Mouse (Mus musculus) macrophage (primary cell): Measurements from ENCODE around the gene Kdm4b. TPM values are rescaled to one million over a fixed set of nuclear protein-coding genes. Genes with fewer than 3 reads are reported as not detected.

Source experiments
- H3K27ac ChIP-seq: fragments of 350-480 bp; formaldehyde crosslinking; 2 replicates; pipeline ENCODE4 v1.9.0; 2021
- H3K36me3 ChIP-seq: fragments of 350-480 bp; formaldehyde crosslinking; 2 replicates; pipeline ENCODE4 v1.9.0; 2021; ENCODE audit errors: inconsistent target
- H3K4me3 ChIP-seq: fragments of 350-480 bp; formaldehyde crosslinking; 2 replicates; pipeline ENCODE4 v1.9.0; 2021; ENCODE audit errors: inconsistent target
- H3K79me2 ChIP-seq: fragments of 350-480 bp; formaldehyde crosslinking; 2 replicates; pipeline ENCODE4 v1.9.0; 2021; ENCODE audit errors: inconsistent target
- WGBS: methylation state at CpG from one replicate; pipeline ENCODE4 v1.1.7; 2026; ENCODE audit warnings: inconsistent platforms; ENCODE audit not compliant: missing documents; 5-methylcytosine and 5-hydroxymethylcytosine counted together
- polyA plus RNA-seq: library from polyadenylated mRNA; stranded (reverse); fragments of 250-400 nt; gene quantifications from 3 replicates; pipeline ENCODE4 v1.2.4, GENCODE M21; 2018; ENCODE audit warnings: inconsistent platforms

Kdm4b gene
- polyA plus RNA-seq, 1 experiment from 2014 or later: 6.8 TPM

DNA sequence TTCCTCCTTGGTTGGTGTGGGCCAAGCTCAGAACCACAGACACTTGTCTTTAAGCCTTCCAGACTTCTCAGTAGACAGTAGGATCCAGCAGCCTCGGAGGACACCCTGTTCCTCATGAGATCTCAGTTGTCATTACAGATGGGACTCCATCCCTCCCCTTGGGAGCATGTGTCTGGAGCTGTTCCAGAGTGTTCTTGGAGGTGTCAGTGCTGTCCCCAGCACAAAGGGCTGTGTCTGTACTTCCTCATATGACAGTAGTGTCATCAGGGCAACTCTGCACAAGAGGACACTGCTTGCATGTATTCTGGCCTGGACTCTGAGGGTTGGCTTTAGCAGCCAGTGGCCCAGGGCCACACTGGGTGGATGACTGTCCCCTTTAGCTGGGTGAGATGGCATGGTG lies 49.0 kb downstream of the Kdm4b start:
- Histone ChIP-seq H3K27ac (peak overlapping the region; percentile 17; the same call in 1 of the 2 replicates), H3K79me2 (no peaks in the 10 kb centered on the region), H3K36me3 (peaks cover 3% of the 10 kb centered on the region; the same call in 1 of the 2 replicates), H3K4me3 (no peak overlapping the region)
- 86% methylated on average over 1 of the region's 1 CpGs for WGBS

- peaks cover 3% of the 10 kb centered on the region; the same call in 1 of the 2 replicates for H3K36me3 ChIP-seq
- WGBS: 96% methylated on average over 6 of the region's 6 CpGs
Observed at GRCm38 (mm10) chr17:56379281-56379834, 53.5 kb downstream of the Kdm4b start.

GRCm38 (mm10) chr17:56380286-56380685 lies 54.4 kb downstream of the Kdm4b start:
- WGBS: 100% methylated on average over 6 of the region's 6 CpGs
- Histone ChIP-seq H3K79me2 (no peaks in the 10 kb centered on the region), H3K27ac (no peak overlapping the region), H3K36me3 (peaks cover 3% of the 10 kb centered on the region; the same call in 1 of the 2 replicates), H3K4me3 (no peak overlapping the region)

More at GRCm38 (mm10) chr17:56379281-56379834, 53.5 kb downstream of the Kdm4b start:
- H3K27ac ChIP-seq: no peak overlapping the region
- H3K79me2 ChIP-seq: no peaks in the 10 kb centered on the region
- no peak overlapping the region for H3K4me3 ChIP-seq

- Histone ChIP-seq H3K4me3 (no peak overlapping the region), H3K27ac (no peak overlapping the region), H3K79me2 (no peaks in the 10 kb centered on the region), H3K36me3 (peaks cover 3% of the 10 kb centered on the region; the same call in 1 of the 2 replicates)
- WGBS: 90% methylated on average over 5 of the region's 5 CpGs
Observed at GRCm38 (mm10) chr17:56381183-56381582, 55.3 kb downstream of the Kdm4b start.

- no peaks in the 10 kb centered on the region for H3K79me2 ChIP-seq
- H3K36me3 ChIP-seq: no peaks in the 10 kb centered on the region
- 97% methylated on average over 8 of the region's 8 CpGs for WGBS
- no peak overlapping the region for H3K27ac ChIP-seq
- H3K4me3 ChIP-seq: no peak overlapping the region
Observed at GRCm38 (mm10) chr17:56382997-56383396, 57.1 kb downstream of the Kdm4b start.

DNA sequence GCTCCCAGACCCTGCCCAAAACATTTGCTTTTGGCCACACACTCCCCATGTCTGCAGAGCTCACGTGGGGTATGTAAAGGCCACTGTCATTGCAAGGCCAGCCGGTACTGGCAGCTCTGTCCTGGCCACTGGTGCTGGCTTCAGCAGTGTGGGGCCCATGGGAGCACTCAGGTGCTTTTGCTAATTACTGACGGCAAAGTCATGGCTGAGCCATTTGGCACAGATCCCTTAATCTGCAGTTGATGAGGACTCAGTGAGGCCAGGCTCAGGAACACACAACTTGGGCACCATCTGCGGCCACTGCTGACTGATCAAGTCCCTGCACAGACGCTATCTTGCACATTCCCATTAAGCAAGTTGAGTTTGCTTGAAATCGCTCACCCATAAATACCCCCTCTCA lies 59.0 kb downstream of the Kdm4b start:
- 92% methylated on average over 6 of the region's 6 CpGs for WGBS
- H3K27ac ChIP-seq: no peak overlapping the region
- H3K4me3 ChIP-seq: no peak overlapping the region
- H3K79me2 ChIP-seq: no peaks in the 10 kb centered on the region
- peaks cover 11% of the 10 kb centered on the region; the same call in 1 of the 2 replicates for H3K36me3 ChIP-seq

GRCm38 (mm10) chr17:56387612-56388011 lies 61.8 kb downstream of the Kdm4b start:
- WGBS: 93% methylated on average over 6 of the region's 6 CpGs
- no peaks in the 10 kb centered on the region for H3K79me2 ChIP-seq
- peaks cover 16% of the 10 kb centered on the region; the same call in 1 of the 2 replicates for H3K36me3 ChIP-seq
- H3K4me3 ChIP-seq: no peak overlapping the region
- H3K27ac ChIP-seq: no peak overlapping the region

DNA sequence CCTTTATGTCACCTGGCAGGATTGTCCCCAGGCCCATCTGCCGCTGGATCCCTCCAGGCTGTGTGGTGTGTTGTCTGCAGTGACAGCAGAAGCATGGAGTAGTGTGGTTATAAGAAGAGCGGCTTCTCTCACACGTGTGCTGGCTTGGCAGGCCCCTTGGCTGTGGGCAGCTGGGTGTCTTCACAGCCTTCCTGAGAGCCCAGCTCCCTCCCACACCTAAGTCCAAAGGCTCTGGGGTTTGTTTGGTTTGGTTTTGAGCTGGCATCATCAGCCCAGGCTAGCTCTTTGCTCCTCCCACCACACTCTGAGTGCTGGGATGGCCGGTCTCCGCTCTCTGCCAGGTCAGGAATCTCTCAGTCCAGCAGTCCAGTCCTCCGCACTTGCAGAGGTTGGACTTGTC lies 67.4 kb downstream of the Kdm4b start:
- Histone ChIP-seq H3K4me3 (no peak overlapping the region), H3K36me3 (peaks cover 26% of the 10 kb centered on the region; the same call in 1 of the 2 replicates), H3K27ac (no peak overlapping the region), H3K79me2 (no peaks in the 10 kb centered on the region)
- WGBS: 98% methylated on average over 6 of the region's 6 CpGs

GRCm38 (mm10) chr17:56393889-56394288 lies 68.0 kb downstream of the Kdm4b start:
- Histone ChIP-seq H3K79me2 (no peaks in the 10 kb centered on the region), H3K36me3 (peaks cover 26% of the 10 kb centered on the region; the same call in 1 of the 2 replicates), H3K27ac (no peak overlapping the region), H3K4me3 (no peak overlapping the region)
- WGBS: 93% methylated on average over 10 of the region's 10 CpGs

- Histone ChIP-seq H3K4me3 (no peak overlapping the region), H3K36me3 (peaks cover 20% of the 10 kb centered on the region; the same call in 1 of the 2 replicates), H3K27ac (no peak overlapping the region), H3K79me2 (no peaks in the 10 kb centered on the region)
- 98% methylated on average over 6 of the region's 6 CpGs for whole genome bisulfite sequencing
Observed at GRCm38 (mm10) chr17:56396051-56396450, 70.2 kb downstream of the Kdm4b start.

DNA sequence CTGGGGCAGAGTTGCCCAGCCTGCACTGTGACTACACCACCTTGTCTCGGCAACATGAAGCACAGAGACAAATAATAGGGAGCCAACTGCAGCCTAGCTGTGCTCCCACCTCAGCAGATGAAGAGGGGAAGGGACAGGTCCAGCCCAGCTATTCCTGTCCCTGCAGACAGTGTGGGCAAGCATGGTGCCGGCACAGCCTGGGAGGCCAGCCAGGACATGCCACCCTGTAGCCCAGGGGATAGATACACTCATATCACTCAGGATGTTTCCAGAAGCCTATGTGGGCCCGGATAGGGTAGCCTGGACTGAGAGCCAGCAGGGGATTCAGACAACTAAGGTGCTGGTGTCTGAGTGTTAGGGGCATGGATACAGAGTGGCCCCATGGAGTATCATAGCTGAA lies 74.4 kb downstream of the Kdm4b start:
- 90% methylated on average over 3 of the region's 3 CpGs for WGBS
- Histone ChIP-seq H3K79me2 (no peaks in the 10 kb centered on the region), H3K36me3 (peaks cover 33% of the 10 kb centered on the region; the same call in 1 of the 2 replicates), H3K4me3 (no peak overlapping the region), H3K27ac (no peak overlapping the region)

DNA sequence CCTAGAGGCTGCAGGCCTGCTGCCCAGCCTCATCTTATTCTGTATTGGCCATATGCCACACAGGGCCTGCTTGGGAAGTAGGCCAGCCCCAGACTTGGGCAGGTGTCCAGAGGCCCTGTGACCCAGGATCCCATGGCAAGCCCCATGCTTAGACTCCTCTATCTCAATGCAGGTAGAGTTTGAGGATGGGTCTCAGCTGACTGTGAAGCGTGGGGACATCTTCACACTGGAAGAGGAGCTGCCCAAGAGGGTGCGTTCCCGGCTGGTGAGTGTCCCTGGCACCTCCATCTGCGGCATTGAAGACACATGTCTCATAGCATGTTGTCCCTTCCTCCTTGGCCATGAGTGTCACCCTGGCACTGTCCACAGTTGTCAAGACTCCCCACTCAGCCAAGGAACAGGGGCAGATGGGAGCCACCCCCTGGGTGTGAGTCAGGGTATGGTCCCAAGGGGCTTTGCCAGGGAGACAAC lies 75.2 kb downstream of the Kdm4b start:
- Histone ChIP-seq H3K79me2 (no peaks in the 10 kb centered on the region), H3K27ac (no peak overlapping the region), H3K36me3 (peaks cover 30% of the 10 kb centered on the region; the same call in 1 of the 2 replicates), H3K4me3 (no peak overlapping the region)
- 96% methylated on average over 4 of the region's 4 CpGs for WGBS

DNA sequence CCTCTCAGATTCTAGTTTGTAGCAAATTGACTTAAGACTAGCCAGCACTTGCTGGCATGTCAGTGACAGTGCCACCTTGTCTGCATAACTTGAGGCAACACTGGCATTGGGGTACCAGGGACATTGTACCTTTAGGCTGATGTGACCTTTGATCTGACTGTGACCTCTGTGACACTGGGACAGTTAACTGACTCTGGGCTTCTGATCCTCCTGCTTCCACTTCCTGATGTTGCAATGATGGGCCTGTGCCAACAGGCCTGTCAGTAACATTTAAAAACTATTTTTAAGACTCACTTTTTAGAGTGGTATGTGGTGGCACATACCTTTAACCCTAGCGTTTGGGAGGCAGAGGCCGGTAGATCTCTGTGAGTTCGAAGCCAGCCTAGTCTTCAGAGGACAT lies 79.5 kb downstream of the Kdm4b start:
- no peak overlapping the region for H3K27ac ChIP-seq
- H3K4me3 ChIP-seq: no peak overlapping the region
- peaks cover 18% of the 10 kb centered on the region; the same call in 1 of the 2 replicates for H3K36me3 ChIP-seq
- H3K79me2 ChIP-seq: no peaks in the 10 kb centered on the region
- 62% methylated on average over 3 of the region's 3 CpGs for WGBS

- no peaks in the 10 kb centered on the region for H3K79me2 ChIP-seq
- peaks cover 12% of the 10 kb centered on the region; the same call in 1 of the 2 replicates for H3K36me3 ChIP-seq
- H3K4me3 ChIP-seq: no peak overlapping the region
- no peak overlapping the region for H3K27ac ChIP-seq
- 64% methylated on average over 14 of the region's 14 CpGs for WGBS
Observed at GRCm38 (mm10) chr17:56405856-56406840, 80.3 kb downstream of the Kdm4b start.
